Mouse (Mus musculus) testis, adult 2 months (tissue): Measurements from ENCODE around the gene Akap9.

Experiments used
- CTCF ChIP-seq: fragments of 200-500 bp; IDR thresholded peaks from 2 replicates; pipeline ENCODE4 v1.5.1; 2012; ENCODE audit warnings: low read depth, mild to moderate bottlenecking, inconsistent platforms, low read length, moderate library complexity; ENCODE audit not compliant: control insufficient read depth, insufficient read depth, insufficient replicate concordance
- POLR2A ChIP-seq: fragments of 200-500 bp; IDR thresholded peaks from 2 replicates; pipeline ENCODE4 v1.6.1; 2012; ENCODE audit warnings: low read depth, mild to moderate bottlenecking, inconsistent platforms, low read length, moderate library complexity; ENCODE audit not compliant: control insufficient read depth

- TF ChIP-seq CTCF (no peak), POLR2A (no peak)
Observed at GRCm38 (mm10) chr5:4101770-4102169, 173.9 kb downstream of the Akap9 start.
